Mouse (Mus musculus) kidney, postnatal 14 days (tissue): ENCODE measurements at regions not wholly inside any gene's neighbourhood (a gene's known extent, or its start where the extent isn't known, plus 50 kb on each side); places are given as distances from the start of the nearest gene placed in this dataset.

Source experiments
- DNase-seq: peaks from one replicate; pipeline ENCODE4 v3.0.0; 2022; ENCODE audit warnings: mixed read lengths

- no peak for DNase-seq
These were observed 315.4 kb upstream of the Apob start for GRCm38 (mm10) chr12:7662027-7662426.

DNA sequence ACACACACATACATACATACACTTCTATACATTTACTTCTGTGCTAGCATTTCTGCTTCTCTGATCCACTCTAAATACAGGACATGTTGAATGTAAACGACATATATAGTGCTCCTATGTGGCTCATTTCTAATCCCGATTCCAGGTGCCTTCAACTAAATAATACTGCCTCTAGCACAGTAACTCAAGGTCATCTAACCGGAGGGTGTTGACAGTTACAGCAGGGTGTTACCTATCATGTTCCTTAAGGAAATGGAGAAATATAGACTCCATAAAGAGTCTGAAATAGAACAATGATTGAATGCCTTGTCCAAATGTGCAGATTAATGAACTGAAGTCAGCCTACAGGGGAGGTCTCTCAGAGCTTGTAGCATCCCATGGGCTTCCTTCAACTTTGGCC, 307.3 kb upstream of the Apob start:
- DNase-seq, result no peak

- DNase-seq, result no peak
These were observed 306.9 kb upstream of the Apob start for GRCm38 (mm10) chr12:7670561-7670960.

DNA sequence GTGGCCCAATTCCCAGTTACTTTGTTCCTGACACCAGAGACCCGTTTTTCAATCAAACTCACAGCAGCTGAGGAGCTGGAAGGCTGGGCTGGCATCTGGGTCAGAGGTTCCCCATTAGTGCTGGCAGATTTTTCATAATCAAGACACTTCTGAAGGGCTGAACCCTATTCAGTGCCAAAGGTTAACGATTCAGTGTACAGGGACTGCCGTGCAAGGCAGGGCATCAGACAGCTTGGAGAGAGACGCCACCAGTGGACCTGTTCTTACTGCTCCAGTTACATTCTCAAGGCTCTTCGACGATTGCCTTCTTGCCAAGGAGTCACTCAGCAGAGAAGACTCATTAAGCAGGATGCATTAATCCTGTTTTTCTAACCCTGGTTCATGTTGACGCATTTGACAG, 285.5 kb upstream of the Apob start:
- DNase-seq, result no peak

- no peak for DNase-seq
These were observed 279.0 kb upstream of the Apob start for GRCm38 (mm10) chr12:7698324-7698944.

DNA sequence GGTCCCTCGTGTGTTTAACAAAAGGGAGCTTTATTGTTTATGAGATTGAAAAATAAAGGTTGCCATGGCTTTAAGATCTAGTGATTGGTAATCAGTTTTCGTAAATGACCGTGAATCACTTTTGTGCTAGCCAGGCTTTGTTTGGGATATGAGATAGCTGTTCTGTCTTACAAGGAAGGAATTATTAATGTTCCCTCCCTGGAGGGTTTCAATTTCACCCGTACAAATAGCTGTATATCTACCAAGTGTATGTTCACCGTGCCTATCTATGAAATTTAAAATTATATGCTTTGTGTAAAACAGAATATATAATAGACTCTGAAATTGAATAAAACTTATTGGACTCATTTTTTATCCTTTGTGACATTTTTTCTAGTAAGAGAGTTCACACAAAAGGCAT, 268.3 kb upstream of the Apob start:
- no peak for DNase-seq

DNA sequence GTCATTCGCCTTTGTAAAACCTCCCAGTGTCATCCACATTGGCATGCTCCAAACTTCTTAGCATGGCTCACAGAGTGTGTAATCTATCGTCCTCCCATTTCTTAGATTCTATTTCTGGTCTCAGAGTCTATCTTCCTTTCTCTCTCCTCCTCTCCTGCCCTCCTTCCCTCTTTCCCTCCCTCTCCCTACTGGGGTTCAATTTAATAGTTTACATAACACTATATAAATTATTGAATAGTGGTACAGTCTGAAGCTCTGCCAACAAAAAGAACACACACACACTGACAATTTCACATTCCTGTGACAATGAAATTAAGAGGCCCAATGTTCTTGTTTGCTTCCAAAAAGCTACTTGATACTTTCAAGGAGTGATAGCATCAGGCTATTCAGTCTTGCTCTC, 267.6 kb upstream of the Apob start:
- no peak for DNase-seq

GRCm38 (mm10) chr12:7715091-7715490, 262.4 kb upstream of the Apob start:
- no peak for DNase-seq

DNA sequence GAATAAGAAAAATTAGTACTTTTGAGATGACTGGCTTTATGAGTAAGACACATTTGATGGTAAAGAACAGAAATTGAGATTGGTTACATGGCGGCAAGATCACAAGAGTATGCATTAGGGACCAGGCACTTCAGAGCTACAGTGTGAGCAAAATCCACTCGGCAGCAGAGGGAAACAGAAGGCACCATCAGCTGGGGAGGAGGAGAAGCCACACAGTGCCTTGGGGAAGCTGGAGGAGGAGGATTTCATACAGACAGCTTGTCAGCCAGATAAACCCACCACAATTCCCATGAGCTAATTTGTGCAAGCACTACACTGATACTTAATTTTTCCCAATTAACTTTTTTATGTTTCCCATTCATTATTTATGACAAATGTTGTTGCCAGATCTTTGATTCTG, 258.9 kb upstream of the Apob start:
- DNase-seq, result no peak

- DNase-seq, result no peak
These were observed 258.4 kb upstream of the Apob start for GRCm38 (mm10) chr12:7719080-7719479.

DNA sequence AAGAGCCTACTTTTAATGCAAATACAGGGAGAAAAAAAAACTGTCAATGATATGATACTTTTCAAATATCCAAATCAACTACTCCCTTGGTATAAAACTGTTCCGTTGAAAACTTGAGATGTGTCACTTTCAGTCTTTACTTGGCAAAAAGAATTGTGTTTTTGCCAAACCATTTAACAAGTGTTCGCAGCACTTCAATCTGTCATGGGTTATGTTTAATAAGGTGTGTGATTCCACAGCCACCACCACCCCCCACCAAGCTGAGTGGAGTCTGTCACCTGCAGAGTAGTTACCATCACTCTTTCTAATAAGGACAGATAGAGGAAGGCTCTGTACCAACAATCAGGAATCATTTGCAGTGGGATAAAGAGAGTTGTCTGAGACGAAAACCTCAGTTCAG, 252.5 kb upstream of the Apob start:
- DNase-seq, result no peak

DNA sequence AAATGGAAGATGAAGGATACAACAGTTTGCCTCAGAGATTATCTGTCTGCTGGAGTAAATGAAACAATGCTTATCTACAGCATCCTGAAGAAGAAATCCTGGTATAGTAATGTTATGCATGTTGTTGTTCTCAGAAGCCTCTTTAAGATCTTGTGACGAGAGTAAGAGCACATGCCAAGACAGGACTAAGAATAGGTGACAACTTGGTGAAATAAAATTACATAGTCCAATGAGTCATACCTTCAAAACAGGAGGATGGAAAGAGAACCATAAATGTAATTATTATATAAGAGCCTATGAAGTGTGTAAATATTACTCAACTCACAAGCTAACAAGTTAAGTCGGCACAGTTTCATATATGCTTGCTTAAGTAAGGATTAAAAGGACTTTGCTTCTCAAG, 239.4 kb upstream of the Apob start:
- DNase-seq, result no peak

- no peak for DNase-seq
These were observed 238.7 kb upstream of the Apob start for GRCm38 (mm10) chr12:7738629-7739351.

GRCm38 (mm10) chr12:7739352-7739994, 238.0 kb upstream of the Apob start:
- no peak for DNase-seq

GRCm38 (mm10) chr12:7746708-7747107, 230.7 kb upstream of the Apob start:
- DNase-seq, result no peak

DNA sequence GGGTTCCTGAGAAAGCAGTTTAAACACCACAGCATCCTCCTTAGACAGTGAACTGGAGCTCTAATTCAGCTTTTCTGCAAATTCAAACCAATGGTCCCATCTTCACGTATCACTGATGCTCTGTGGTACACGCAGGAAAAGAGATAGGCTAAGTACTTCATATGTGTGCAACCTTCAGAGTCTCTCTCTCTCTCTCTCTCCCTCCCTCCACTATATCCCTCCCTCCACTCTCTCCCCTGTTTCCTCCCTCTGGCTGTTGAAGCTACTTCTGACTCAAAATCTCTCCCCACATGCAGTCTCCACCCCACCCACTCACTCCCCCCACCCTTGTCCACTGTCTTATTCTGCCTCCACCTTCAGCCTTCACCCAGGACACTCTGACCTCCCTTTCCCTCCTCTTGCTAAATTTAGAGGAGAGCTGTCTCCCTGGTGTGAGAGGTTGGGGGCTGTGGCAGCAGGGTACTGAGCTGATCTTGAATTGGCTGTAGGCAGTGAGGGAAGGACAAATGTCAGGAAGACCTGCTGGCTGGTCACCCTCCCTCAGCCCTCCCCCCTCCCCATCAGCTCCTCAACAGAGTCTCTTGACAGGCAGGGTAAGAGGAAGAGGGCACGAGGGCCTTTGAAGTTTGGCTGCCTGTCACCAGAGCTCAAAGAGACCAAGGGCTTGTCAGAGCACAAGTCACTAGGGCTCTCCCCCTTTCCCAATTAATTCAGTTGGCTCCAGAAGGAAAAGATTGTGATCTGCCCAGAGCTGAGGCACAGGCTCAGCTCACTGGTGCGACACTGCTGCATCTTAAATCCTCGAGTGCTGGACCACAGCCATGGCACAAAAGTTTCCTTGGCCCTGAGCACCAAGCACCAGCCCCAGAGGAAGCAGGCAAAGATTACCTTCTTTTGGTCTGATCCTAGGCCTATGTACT, 227.9 kb upstream of the Apob start:
- DNase-seq, result peak; percentile 8

GRCm38 (mm10) chr12:7754861-7755260, 222.6 kb upstream of the Apob start:
- no peak for DNase-seq

- no peak for DNase-seq
These were observed 212.4 kb upstream of the Apob start for GRCm38 (mm10) chr12:7764795-7765697.

DNA sequence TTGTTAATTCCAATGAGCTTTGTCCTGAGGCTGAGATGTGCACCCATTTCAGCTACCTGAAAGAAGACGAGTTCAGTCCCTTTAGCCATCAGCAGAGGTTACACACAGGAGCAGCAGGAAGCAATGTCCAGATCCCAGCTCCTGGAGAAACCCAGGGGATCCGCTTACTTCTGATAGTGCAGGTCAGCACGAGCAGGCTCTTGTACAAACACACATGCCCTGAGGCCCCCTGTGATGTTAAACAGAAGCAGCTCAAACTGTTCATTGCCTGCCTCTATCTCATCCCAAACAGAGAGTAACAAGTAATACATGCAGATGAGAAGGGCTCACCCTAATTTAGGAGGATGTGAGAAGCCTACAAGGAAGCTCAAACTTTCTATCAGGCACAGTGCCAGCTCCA, 203.3 kb upstream of the Apob start:
- DNase-seq, result no peak

GRCm38 (mm10) chr12:7776335-7776734, 201.1 kb upstream of the Apob start:
- DNase-seq, result no peak

DNA sequence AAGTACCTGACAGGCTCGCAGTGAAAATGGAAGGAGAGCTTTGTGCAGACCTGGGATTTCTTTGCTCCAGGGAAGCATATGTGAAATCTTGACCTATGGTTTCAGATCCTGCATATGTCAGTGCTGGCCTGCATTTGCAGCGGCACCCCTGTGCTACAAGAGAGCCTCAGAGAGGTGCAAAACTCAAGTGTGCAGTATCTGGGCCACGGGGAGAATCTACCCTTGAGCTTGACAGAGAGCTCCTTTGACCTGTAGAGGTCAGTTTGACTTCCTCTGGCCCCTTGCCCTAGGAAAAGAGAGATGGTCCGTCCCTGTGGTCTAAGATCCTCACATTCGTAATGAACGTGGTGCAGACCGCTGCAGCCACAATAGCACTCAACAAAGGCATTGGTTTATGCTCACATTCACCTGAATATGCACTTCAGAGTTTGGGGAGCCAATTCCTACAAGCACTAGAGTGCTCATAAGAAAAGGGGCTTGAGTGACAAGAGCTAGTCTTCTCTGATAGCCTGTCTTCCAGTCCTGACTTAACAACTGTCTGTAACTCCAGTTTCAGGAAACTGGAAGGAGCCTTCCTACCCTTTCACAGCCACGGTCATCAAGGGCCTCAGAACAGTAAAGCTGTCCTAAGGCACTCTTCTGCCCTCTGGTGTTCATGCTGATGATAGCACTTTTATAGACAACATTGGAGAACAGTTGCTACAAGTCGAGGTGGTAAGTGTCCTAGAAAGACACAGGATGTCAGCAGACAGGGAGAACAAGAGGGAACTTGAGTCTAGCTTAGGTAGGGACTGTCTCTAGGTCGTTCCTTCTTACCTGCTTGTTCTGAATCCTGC, 200.0 kb upstream of the Apob start:
- DNase-seq, result peak; percentile 72
